Mouse (Mus musculus) gastrocnemius, postnatal 36 days (tissue): Measurements from ENCODE around the gene Hdac7. TPM values are rescaled to one million over a fixed set of nuclear protein-coding genes. Genes with fewer than 3 reads are reported as not detected.
A peak's percentile ranks its signal among the peaks of the same experiment; 100 is the strongest.

Source experiments
- DNase-seq, 2 experiments: peaks; one replicate each; pipeline ENCODE4 v3.0.0; 2022
- intact Hi-C: fragments of 180-260 bp; cut with DNase I; formaldehyde crosslinking; loops from one replicate; pipeline ENCODE4 v1.15.1; 2025
- total RNA-seq, 2 experiments: library from RNA; stranded (reverse); gene quantifications; 2 replicates each; pipeline ENCODE4 v1.2.3; 2021

Gene Hdac7
- total RNA-seq, 2 experiments from 2014 or later, result 10.6 to 11.8 TPM

- DNase-seq, result no peak
- intact Hi-C loops, result no loop called here
Measured at GRCm38 (mm10) chr15:97778311-97779098, 65.8 kb downstream of the Hdac7 start, which contains the start of gene Slc48a1. Gene Slc48a1, plus strand, starts transcription at chr15:97778520.

- intact Hi-C loops, result loop anchor here (2.0 kb wide), 1 partner anchor 58 kb away; no protein-coding TSS in a partner anchor
Measured at GRCm38 (mm10) chr15:97776919-97777318, 67.4 kb downstream of the Hdac7 start.

DNA sequence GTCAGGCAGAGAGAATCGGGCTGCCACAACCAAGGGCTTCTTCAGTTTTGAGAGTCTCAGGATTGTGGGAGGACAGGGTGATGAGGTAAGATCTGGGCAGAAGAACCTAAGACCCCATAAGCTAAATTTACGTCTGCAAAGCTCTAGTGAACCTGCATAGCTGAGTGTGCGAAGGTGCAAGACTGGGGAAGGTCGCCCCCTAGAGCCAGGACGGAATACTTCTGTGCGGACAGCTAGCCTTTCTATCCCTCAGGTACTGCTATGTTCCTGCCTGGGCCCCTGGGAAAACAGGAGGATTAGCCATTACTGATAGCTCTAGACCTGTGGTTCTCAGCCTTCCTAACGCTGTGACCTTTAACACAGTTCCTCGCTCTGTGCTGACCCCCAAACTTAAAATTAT lies 67.8 kb downstream of the Hdac7 start:
- intact Hi-C loops, result loop anchor here (2.0 kb wide), 1 partner anchor 58 kb away; no protein-coding TSS in a partner anchor
- peak; percentile 67 for DNase-seq

More at GRCm38 (mm10) chr15:97776919-97777318, 67.4 kb downstream of the Hdac7 start:
- no peak for DNase-seq

DNA sequence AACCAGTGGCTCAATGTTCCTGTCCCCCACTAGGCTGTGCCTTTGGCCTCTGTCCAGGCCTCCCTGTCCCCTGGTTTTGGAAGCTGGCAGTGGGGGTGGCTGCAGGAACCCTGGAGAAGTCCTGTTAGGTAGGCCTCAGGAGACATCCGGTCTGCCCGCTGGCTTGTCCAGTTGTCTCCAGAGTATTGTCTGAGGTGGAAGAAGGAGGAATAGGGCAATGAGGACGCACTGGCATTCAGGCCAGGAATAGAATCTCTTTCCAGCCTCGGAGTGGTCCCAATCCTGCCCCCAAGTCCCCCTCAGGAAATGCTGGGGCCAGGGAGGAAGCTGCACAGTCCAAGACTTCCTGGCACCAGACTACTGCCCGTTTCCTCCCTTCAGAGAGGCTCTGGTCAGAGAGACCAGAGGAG lies 70.3 kb downstream of the Hdac7 start:
- intact Hi-C loops, result no loop called here
- DNase-seq, result no peak

DNA sequence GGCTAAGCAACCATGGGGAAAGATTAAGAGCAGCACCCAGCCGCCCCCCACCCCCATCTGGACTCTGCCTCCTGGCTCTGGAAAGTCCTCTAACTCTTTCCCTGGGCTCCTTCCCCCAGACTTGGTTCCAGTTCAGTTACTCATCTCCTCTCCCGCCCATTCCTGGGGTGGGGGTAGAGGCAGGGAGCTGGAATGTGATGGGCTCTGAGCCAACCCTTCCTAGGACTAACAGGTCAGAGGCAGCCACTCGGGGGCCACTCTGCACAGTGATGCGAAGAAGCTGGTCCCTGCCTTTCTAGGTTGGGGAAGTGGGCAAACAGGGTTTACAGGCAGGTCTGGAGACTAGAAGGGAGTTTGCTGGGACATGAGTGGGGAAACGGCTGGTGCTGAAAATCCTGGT lies 71.2 kb downstream of the Hdac7 start:
- intact Hi-C loops, result no loop called here
- peak in 1 of 2 experiments; percentile 73 for DNase-seq

GRCm38 (mm10) chr15:97770280-97770679 lies 74.0 kb downstream of the Hdac7 start:
- intact Hi-C loops, result no loop called here
- DNase-seq, result no peak

DNA sequence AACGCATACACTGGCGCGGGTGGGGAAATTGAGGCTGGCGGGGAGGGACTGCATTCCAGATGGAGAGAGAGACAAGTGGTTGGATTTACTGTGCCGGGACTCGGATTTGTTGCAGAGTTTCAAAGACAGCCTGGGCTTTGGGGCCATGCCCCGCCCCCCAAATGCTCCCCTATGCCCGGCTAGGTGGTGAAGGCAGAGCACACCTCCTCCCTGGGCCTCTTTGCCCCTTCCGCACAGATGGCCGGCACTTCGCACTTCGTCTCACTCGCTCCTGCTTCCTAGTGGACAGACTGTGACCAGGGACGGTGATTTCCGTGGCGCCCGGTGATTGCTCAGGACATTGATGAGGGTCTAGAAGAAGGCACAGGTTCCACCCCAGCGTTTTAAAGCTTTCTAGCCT lies 76.1 kb downstream of the Hdac7 start:
- intact Hi-C loops, result no loop called here
- DNase-seq, result no peak

- intact Hi-C loops, result loop anchor here (2.0 kb wide), 1 partner anchor 47 kb away; no protein-coding TSS in a partner anchor
- peak; percentile 77 to 84 for DNase-seq
Measured at GRCm38 (mm10) chr15:97767280-97768186, 76.8 kb downstream of the Hdac7 start, which contains the start of gene Rapgef3. Gene Rapgef3, minus strand, starts transcription at chr15:97767972.

GRCm38 (mm10) chr15:97766594-97767279 lies 77.6 kb downstream of the Hdac7 start:
- DNase-seq, result no peak
- intact Hi-C loops, result loop anchor here (2.0 kb wide), 1 partner anchor 46 kb away; no protein-coding TSS in a partner anchor

GRCm38 (mm10) chr15:97766194-97766593 lies 78.1 kb downstream of the Hdac7 start:
- intact Hi-C loops, result loop anchor here (2.0 kb wide), 1 partner anchor 45 kb away; no protein-coding TSS in a partner anchor
- DNase-seq, result no peak

GRCm38 (mm10) chr15:97765090-97765794 lies 79.1 kb downstream of the Hdac7 start:
- DNase-seq, result no peak
- intact Hi-C loops, result no loop called here

GRCm38 (mm10) chr15:97764532-97764931 lies 79.8 kb downstream of the Hdac7 start:
- DNase-seq, result no peak
- intact Hi-C loops, result no loop called here

- DNase-seq, result no peak
- intact Hi-C loops, result no loop called here
Measured at GRCm38 (mm10) chr15:97763256-97764049, 80.8 kb downstream of the Hdac7 start.

- DNase-seq, result peak in 1 of 2 experiments; percentile 46
- intact Hi-C loops, result no loop called here
Measured at GRCm38 (mm10) chr15:97762733-97763132, 81.6 kb downstream of the Hdac7 start.

GRCm38 (mm10) chr15:97761438-97761837 lies 82.9 kb downstream of the Hdac7 start:
- intact Hi-C loops, result no loop called here
- DNase-seq, result no peak

DNA sequence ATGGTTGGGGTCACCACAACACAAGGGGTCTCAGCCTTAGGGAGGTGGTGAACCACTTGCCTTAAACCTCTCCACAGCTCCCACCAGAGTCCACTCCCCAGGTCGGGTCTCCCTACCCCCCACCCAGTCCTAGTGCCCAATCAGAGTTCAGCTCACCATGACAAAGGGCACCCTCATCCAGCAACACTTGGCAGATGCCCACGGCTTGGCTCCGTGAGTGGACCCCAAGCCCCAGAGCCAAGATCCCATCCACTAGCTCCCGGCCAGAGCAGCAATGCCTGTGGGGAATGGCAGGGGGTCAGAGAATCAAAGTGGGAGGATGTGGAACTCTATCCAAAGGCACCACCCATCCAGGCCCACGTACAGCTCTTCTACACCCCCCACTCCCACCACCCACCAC lies 83.3 kb downstream of the Hdac7 start:
- DNase-seq, result no peak
- intact Hi-C loops, result no loop called here

DNA sequence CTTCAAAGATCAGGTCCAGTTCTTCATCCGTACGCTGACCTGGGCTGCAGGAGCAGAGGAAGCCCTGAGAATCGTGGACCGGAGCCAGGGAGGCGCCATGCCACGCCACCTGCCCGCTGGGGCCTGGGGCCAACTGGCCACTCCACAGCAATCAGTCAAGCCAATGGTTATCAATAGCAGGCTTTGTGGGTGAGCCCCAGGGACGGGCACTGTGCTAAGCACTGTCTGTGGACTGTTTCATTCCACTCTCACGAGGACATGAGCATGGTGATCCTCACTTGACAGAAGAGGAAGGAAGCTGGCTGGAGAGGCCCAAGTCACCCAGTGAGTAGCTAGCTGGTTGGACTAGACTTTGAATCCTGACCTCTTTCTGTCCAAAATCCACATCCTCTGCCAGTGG lies 84.3 kb downstream of the Hdac7 start:
- intact Hi-C loops, result no loop called here
- no peak for DNase-seq

GRCm38 (mm10) chr15:97755361-97755760 lies 88.9 kb downstream of the Hdac7 start:
- no peak for DNase-seq
- intact Hi-C loops, result no loop called here

DNA sequence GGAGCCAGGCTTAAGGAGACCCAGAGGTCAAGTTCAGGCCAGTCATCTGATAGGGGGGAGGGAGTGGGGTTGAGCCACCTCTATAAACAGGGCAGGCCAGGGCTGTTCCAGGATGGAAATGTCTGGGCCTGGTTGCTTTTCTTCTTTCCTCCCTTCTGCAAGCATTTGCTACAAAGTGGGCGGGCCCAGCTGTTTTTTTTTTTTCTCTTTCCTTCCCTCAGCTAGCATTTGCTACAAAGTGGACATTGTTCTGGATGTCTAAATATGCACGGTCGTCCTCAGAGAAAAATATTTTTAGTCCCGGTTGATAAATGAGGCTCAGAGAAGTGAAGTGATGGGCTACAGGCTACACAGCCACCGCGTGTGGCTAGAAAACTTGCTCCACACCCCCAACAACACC lies 89.8 kb downstream of the Hdac7 start:
- intact Hi-C loops, result no loop called here

More for the DNA sequence above, 89.8 kb downstream of the Hdac7 start:
- DNase-seq, result no peak
